Mouse (Mus musculus) MEL (cell line): Measurements from ENCODE around the gene Klf16. TPM values are rescaled to one million over a fixed set of nuclear protein-coding genes. Genes with fewer than 3 reads are reported as not detected.

Experiments
- DNase-seq: peaks from one replicate; pipeline ENCODE4 v3.0.0; 2011; ENCODE audit warnings: low read depth, low spot score
- H3K27ac ChIP-seq: 2 replicates; pipeline ENCODE4 v1.5.1; 2012; ENCODE audit warnings: low read depth, mild to moderate bottlenecking, control low read depth, low read length, moderate library complexity; ENCODE audit not compliant: control insufficient read depth
- H3K27me3 ChIP-seq, 2 experiments: fragments of 150-350 bp in 1 of 2; sonication (generic) in 1 of 2; 2 replicates each; pipeline ENCODE4 v1.6.1; 2012; ENCODE audit warnings: low read length in 2 of 2, mild to moderate bottlenecking in 2 of 2, improper control_type of control experiment in 1 of 2, moderate library complexity in 1 of 2; ENCODE audit not compliant: insufficient read depth in 2 of 2, control insufficient read depth in 1 of 2
- H3K36me3 ChIP-seq, 2 experiments: 2 replicates each; pipeline ENCODE4 v1.6.1; 2012 to 2014; ENCODE audit warnings: low read length in 2 of 2, improper control_type of control experiment in 1 of 2, inconsistent platforms in 1 of 2, mild to moderate bottlenecking in 1 of 2; ENCODE audit not compliant: insufficient read depth in 2 of 2, control insufficient read depth in 1 of 2
- H3K4me1 ChIP-seq, 2 experiments: fragments of 150-350 bp in 1 of 2; sonication (generic) in 1 of 2; 2 replicates each; pipeline ENCODE4 v1.6.1; 2012; ENCODE audit warnings: low read length in 2 of 2, improper control_type of control experiment in 1 of 2, mild to moderate bottlenecking in 1 of 2; ENCODE audit not compliant: insufficient read depth in 2 of 2, control insufficient read depth in 1 of 2
- H3K4me3 ChIP-seq, 2 experiments: fragments of 150-350 bp in 1 of 2; sonication (generic) in 1 of 2; 2 replicates each; pipeline ENCODE4 v1.5.1; 2012; ENCODE audit warnings: low read depth in 2 of 2, low read length in 2 of 2, mild to moderate bottlenecking in 2 of 2, moderate library complexity in 2 of 2, control low read depth in 1 of 2, improper control_type of control experiment in 1 of 2; ENCODE audit not compliant: control insufficient read depth in 1 of 2, insufficient read depth in 1 of 2
- H3K79me2 ChIP-seq: 2 replicates; pipeline ENCODE4 v1.6.1; 2012; ENCODE audit warnings: mild to moderate bottlenecking, low read length, moderate library complexity; ENCODE audit not compliant: control insufficient read depth, poor library complexity, insufficient read depth
- H3K9ac ChIP-seq: 2 replicates; pipeline ENCODE4 v1.6.1; 2012; ENCODE audit warnings: low read depth, mild to moderate bottlenecking, control low read depth, low read length, moderate library complexity; ENCODE audit not compliant: control insufficient read depth, poor library complexity, severe bottlenecking
- H3K9me3 ChIP-seq: fragments of 150-350 bp; sonication (generic); replicated peaks from 2 replicates; pipeline ENCODE4 v1.6.1; 2012; ENCODE audit warnings: mild to moderate bottlenecking, low read length, improper control_type of control experiment, moderate library complexity; ENCODE audit not compliant: insufficient read depth
- BHLHE40 ChIP-seq: IDR thresholded peaks from 2 replicates; pipeline ENCODE4 v1.6.1; 2012; ENCODE audit warnings: low read depth, mild to moderate bottlenecking, inconsistent platforms, low read length, improper control_type of control experiment, borderline replicate concordance
- CHD1 ChIP-seq: IDR thresholded peaks from 2 replicates; pipeline ENCODE4 v1.6.1; 2012; ENCODE audit warnings: low read depth, mild to moderate bottlenecking, inconsistent platforms, low read length, improper control_type of control experiment
- CTCF ChIP-seq, 3 experiments: IDR thresholded peaks in 2 of 3; conservative IDR thresholded peaks in 1 of 3; 2 replicates each; pipeline ENCODE4 v1.5.1; 2011 to 2012; ENCODE audit warnings: low read length in 3 of 3, low read depth in 2 of 3, mild to moderate bottlenecking in 2 of 3, improper control_type of control experiment in 1 of 3, inconsistent platforms in 1 of 3, mixed read lengths in 1 of 3, moderate library complexity in 1 of 3; ENCODE audit not compliant: control insufficient read depth in 1 of 3, insufficient read depth in 1 of 3, poor library complexity in 1 of 3, severe bottlenecking in 1 of 3
- E2F4 ChIP-seq: IDR thresholded peaks from 2 replicates; pipeline ENCODE4 v1.6.1; 2011; ENCODE audit warnings: low read depth, low read length, improper control_type of control experiment, borderline replicate concordance
- GABPA ChIP-seq: IDR thresholded peaks from 2 replicates; pipeline ENCODE4 v1.6.1; 2012; ENCODE audit warnings: low read depth, mild to moderate bottlenecking, inconsistent platforms, low read length, improper control_type of control experiment, moderate library complexity
- HCFC1 ChIP-seq: IDR thresholded peaks from 2 replicates; pipeline ENCODE4 v1.6.1; 2012; ENCODE audit warnings: low read depth, mild to moderate bottlenecking, inconsistent platforms, low read length, improper control_type of control experiment, moderate library complexity
- JUND ChIP-seq: IDR thresholded peaks from 2 replicates; pipeline ENCODE4 v1.6.1; 2011; ENCODE audit warnings: low read depth, mild to moderate bottlenecking, improper control_type of control experiment, low read length
- MAX ChIP-seq: IDR thresholded peaks from 2 replicates; pipeline ENCODE4 v1.6.1; 2011; ENCODE audit warnings: low read length, improper control_type of control experiment
- MAZ ChIP-seq: IDR thresholded peaks from 2 replicates; pipeline ENCODE4 v1.6.1; 2012; ENCODE audit warnings: low read depth, mild to moderate bottlenecking, inconsistent platforms, low read length, improper control_type of control experiment
- MXI1 ChIP-seq: IDR thresholded peaks from 2 replicates; pipeline ENCODE4 v1.6.1; 2011; ENCODE audit warnings: mild to moderate bottlenecking, low read depth, low read length, improper control_type of control experiment
- MYC ChIP-seq: IDR thresholded peaks from 2 replicates; pipeline ENCODE4 v1.6.1; 2011; ENCODE audit warnings: low read depth, mild to moderate bottlenecking, low read length, improper control_type of control experiment, moderate library complexity
- NRF1 ChIP-seq: IDR thresholded peaks from 2 replicates; pipeline ENCODE4 v1.6.1; 2014; ENCODE audit warnings: low read depth, mild to moderate bottlenecking, inconsistent platforms, low read length, improper control_type of control experiment, moderate library complexity; ENCODE audit not compliant: poor library complexity, insufficient read depth, severe bottlenecking
- RAD21 ChIP-seq: IDR thresholded peaks from 2 replicates; pipeline ENCODE4 v1.6.1; 2011; ENCODE audit warnings: mild to moderate bottlenecking, low read depth, low read length, improper control_type of control experiment
- SIN3A ChIP-seq: IDR thresholded peaks from 2 replicates; pipeline ENCODE4 v1.6.1; 2012; ENCODE audit warnings: low read length, improper control_type of control experiment, inconsistent platforms
- TAL1 ChIP-seq: IDR thresholded peaks from 2 replicates; pipeline ENCODE4 v1.6.1; 2012; ENCODE audit warnings: mild to moderate bottlenecking, inconsistent platforms, low read length, moderate library complexity, mixed read lengths
- TBP ChIP-seq: IDR thresholded peaks from 2 replicates; pipeline ENCODE4 v1.8.0; 2011; ENCODE audit warnings: low read depth, low read length, improper control_type of control experiment
- USF2 ChIP-seq, 2 experiments: IDR thresholded peaks; 2 replicates each; pipeline ENCODE4 v1.6.1; 2011 to 2012; ENCODE audit warnings: improper control_type of control experiment in 2 of 2, low read length in 2 of 2, borderline replicate concordance in 1 of 2, inconsistent platforms in 1 of 2, low read depth in 1 of 2, mild to moderate bottlenecking in 1 of 2; ENCODE audit not compliant: insufficient read depth in 1 of 2
- ZMIZ1 ChIP-seq: IDR thresholded peaks from 2 replicates; pipeline ENCODE4 v1.6.1; 2012; ENCODE audit warnings: low read depth, mild to moderate bottlenecking, inconsistent platforms, low read length, improper control_type of control experiment, moderate library complexity
- ZNF384 ChIP-seq: IDR thresholded peaks from 2 replicates; pipeline ENCODE4 v1.6.1; 2012; ENCODE audit warnings: low read depth, mild to moderate bottlenecking, inconsistent platforms, low read length, improper control_type of control experiment
- polyA plus RNA-seq, 2 experiments: library from polyadenylated mRNA; stranded (reverse) in 1 of 2; unstranded in 1 of 2; fragments of >175 nt in 1 of 2; fragments of >200 nt in 1 of 2; gene quantifications; 2 replicates each; pipeline versions ENCODE4 v1.2.1 to v1.2.4; 2012; ENCODE audit warnings: low replicate concordance in 2 of 2, low read depth in 1 of 2; ENCODE audit not compliant: insufficient read length in 2 of 2, insufficient read depth in 1 of 2, missing spikeins in 1 of 2
- total RNA-seq: library from RNA; depleted of rRNA; stranded (reverse); fragments of 300-350 nt; gene quantifications from 2 replicates; pipeline ENCODE4 v1.2.3, GENCODE M21; 2012

Klf16 gene
- total and polyA plus RNA-seq, 3 experiments: 37.1 to 51.1 TPM; not detected in 1

DNA sequence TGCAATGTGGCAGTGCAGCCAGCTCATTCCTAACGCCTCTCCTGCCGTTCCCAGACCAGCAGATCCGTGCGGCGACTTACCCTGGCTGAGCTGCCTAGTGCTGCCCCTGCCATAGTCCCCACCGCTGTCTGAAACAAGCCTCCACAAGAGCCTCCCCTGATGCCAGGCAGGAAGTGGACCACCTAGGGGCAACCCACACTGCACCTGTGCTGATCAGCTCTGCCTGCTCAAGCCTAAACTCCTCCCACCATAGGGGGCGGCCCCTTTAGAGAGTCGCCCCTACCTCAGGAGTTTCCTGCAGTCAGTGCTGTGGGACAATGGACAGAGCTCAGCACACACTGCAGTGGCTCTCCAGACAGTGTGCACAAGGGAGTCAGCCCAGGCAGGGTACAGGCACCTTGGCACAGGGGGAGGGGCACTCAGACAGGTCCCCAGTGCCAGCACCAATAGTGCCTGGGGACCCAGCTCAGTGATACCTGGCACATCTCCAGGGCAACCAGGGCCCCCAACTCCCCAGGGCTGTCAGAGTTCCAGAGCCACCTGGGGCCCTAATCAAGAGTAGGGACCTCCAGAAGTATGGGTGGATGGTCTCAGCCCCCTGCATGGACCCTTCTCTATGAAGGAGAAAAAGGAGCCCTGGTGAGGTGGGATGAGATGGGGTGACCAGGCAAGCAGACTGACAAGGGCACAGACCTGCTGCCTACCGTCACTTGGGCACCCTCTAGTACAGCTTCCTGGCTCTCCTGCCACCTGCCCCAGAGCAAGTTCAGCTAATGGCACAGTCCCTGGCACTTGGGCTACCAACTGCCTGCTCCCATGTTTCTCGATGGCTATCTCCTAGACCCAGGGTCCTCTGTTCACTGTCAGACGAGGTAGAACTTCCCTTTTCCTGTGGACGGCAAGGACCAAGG lies 7.8 kb upstream of the Klf16 start:
- H3K27ac ChIP-seq: no peak overlapping the region
- H3K36me3 ChIP-seq: no peaks in the 10 kb centered on the region; a peak in 1 of 4 replicates
- H3K4me1 ChIP-seq: peaks cover 5 to 13% of the 10 kb centered on the region in 2 experiments; a peak in 3 of 4 replicates
- no peaks in the 10 kb centered on the region for H3K9me3 ChIP-seq
- no peaks in the 10 kb centered on the region for H3K27me3 ChIP-seq
- H3K79me2 ChIP-seq: peaks cover 33% of the 10 kb centered on the region
- no peak overlapping the region for H3K4me3 ChIP-seq
- TF ChIP-seq TBP (no peak), SIN3A (no peak), USF2 (IDR thresholded peaks at IDR 0.05; ENCODE audit: borderline replicate concordance in 1 of 2, insufficient read depth in 1 of 2, low read depth in 1 of 2, low read length in 2 of 2) (no peak), TAL1 (peak; percentile 29; the same call in 1 of the 2 replicates), ZNF384 (no peak), HCFC1 (no peak), BHLHE40 (no peak), MAX (no peak), MXI1 (no peak)
- no peak overlapping the region for H3K9ac ChIP-seq
- peak; percentile 43 for DNase-seq

DNA sequence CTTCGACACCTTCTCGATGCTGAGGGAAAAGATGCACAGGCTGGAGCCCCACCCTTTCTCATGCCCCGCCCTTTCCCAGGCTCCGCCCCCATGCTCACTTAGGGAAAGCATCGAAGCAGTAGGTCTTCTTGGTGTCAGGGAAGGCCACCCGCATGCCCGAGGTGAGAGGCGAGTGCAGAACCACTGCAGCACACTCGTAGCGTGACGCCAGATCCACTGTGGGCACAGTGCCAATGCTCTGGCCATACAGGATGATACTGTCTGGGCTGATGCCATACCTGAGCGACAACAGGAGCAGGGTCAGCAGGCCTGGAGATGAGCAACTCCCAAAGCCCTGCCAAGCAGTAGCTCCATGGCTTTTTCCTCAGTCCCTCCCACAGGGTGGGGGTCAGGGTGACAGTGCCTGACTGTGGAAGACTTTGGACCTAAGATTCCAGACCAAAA lies 6.9 kb upstream of the Klf16 start:
- TF ChIP-seq E2F4 (no peak), HCFC1 (no peak), TAL1 (no peak), ZMIZ1 (no peak), TBP (no peak), GABPA (no peak), JUND (no peak), RAD21 (no peak), CTCF (IDR thresholded peaks at IDR 0.05 in 2 of 3, conservative IDR thresholded peaks at IDR 0.05 in 1 of 3; ENCODE audit: control insufficient read depth in 1 of 3, insufficient read depth in 1 of 3, low read depth in 2 of 3, low read length in 3 of 3, poor library complexity in 1 of 3, severe bottlenecking in 1 of 3) (no peak), CHD1 (no peak), MAZ (no peak), NRF1 (no peak), MYC (no peak)
- no peaks in the 10 kb centered on the region for H3K9me3 ChIP-seq
- DNase-seq: no peak
- no peak overlapping the region for H3K4me3 ChIP-seq
- H3K79me2 ChIP-seq: peaks cover 24% of the 10 kb centered on the region
- H3K27me3 ChIP-seq: no peaks in the 10 kb centered on the region
- H3K36me3 ChIP-seq: peaks cover 0 to 4% of the 10 kb centered on the region in 2 experiments; a peak in 2 of 4 replicates
- peaks cover 9 to 18% of the 10 kb centered on the region in 2 experiments; a peak in 3 of 4 replicates for H3K4me1 ChIP-seq
- no peak overlapping the region for H3K27ac ChIP-seq
- no peak overlapping the region for H3K9ac ChIP-seq
